Mouse (Mus musculus) G1E (cell line): ENCODE data around the gene Sema5a. TPM values are rescaled to one million over a fixed set of nuclear protein-coding genes. Genes with fewer than 3 reads are reported as not detected.

Source experiments
- ATAC-seq: 2 replicates; pipeline ENCODE4 v1.8.0; 2016; ENCODE audit warnings: mild to moderate bottlenecking; ENCODE audit not compliant: insufficient number of reproducible peaks, poor library complexity, low FRiP score, severe bottlenecking; ENCODE audit errors: extremely low read depth
- DNase-seq: peaks from one replicate; pipeline ENCODE4 v3.0.0; 2012; ENCODE audit warnings: low spot score
- H3K27me3 ChIP-seq: 2 replicates; pipeline ENCODE4 v1.6.1; 2012; ENCODE audit warnings: mild to moderate bottlenecking, low read length, inconsistent platforms; ENCODE audit not compliant: insufficient read depth
- H3K36me3 ChIP-seq: replicated peaks from 2 replicates; pipeline ENCODE3; 2012; ENCODE audit warnings: mild to moderate bottlenecking, inconsistent platforms
- H3K4me1 ChIP-seq: 2 replicates; pipeline ENCODE4 v1.6.1; 2012; ENCODE audit warnings: low read depth, low read length, inconsistent platforms, mixed read lengths; ENCODE audit not compliant: insufficient read depth
- H3K4me3 ChIP-seq: 2 replicates; pipeline ENCODE4 v1.5.1; 2012; ENCODE audit warnings: low read depth, mild to moderate bottlenecking, inconsistent platforms, low read length, moderate library complexity, mixed read lengths
- H3K9me3 ChIP-seq: replicated peaks from 2 replicates; pipeline ENCODE4 v1.6.1; 2012; ENCODE audit warnings: inconsistent platforms
- CTCF ChIP-seq: IDR thresholded peaks from 2 replicates; pipeline ENCODE4 v1.5.1; 2012; ENCODE audit warnings: low read depth, low read length, inconsistent platforms, mixed read lengths
- GATA1 ChIP-seq: IDR thresholded peaks from 2 replicates; pipeline ENCODE4 v1.6.1; 2012; ENCODE audit warnings: borderline replicate concordance, low read length, inconsistent platforms, mixed read lengths
- GATA2 ChIP-seq: IDR thresholded peaks from 2 replicates; pipeline ENCODE4 v1.6.1; 2012; ENCODE audit warnings: low read depth, low read length, inconsistent platforms, borderline replicate concordance
- POLR2AphosphoS5 ChIP-seq: IDR thresholded peaks from 2 replicates; pipeline ENCODE4 v1.6.1; 2012; ENCODE audit warnings: low read depth, low read length, inconsistent platforms; ENCODE audit not compliant: insufficient replicate concordance
- TAL1 ChIP-seq: conservative IDR thresholded peaks from 2 replicates; pipeline ENCODE4 v1.6.1; 2012; ENCODE audit warnings: low read depth, low read length, inconsistent platforms, mixed read lengths
- polyA plus RNA-seq: library from polyadenylated mRNA; stranded (reverse); fragments of >175 nt; gene quantifications from 2 replicates; pipeline ENCODE4 v1.2.3, GENCODE M21; 2012
- total RNA-seq, 2 experiments: library from RNA; stranded (forward) in 1 of 2; stranded (reverse) in 1 of 2; fragments of 200-1000 nt in 1 of 2; fragments of >200 nt in 1 of 2; fragmentation: Nextera tagmentation in 1 of 2; gene quantifications; 2 replicates each; pipeline ENCODE4 v1.2.3; 2014 to 2017

The Sema5a gene
- total and polyA plus RNA-seq, 3 experiments: 0.33 TPM; not detected in 2

GRCm38 (mm10) chr15:32496880-32497279, 252.3 kb downstream of the Sema5a start:
- H3K36me3 ChIP-seq: no peaks in the 10 kb centered on the region
- DNase-seq (no peak), ATAC-seq (no peak)
- TF ChIP-seq CTCF (no peak), GATA1 (no peak), GATA2 (no peak), TAL1 (no peak), POLR2AphosphoS5 (no peak)
- no peaks in the 10 kb centered on the region for H3K4me1 ChIP-seq
- no peaks in the 10 kb centered on the region for H3K9me3 ChIP-seq
- H3K4me3 ChIP-seq: no peak overlapping the region
- no peaks in the 10 kb centered on the region for H3K27me3 ChIP-seq

DNA sequence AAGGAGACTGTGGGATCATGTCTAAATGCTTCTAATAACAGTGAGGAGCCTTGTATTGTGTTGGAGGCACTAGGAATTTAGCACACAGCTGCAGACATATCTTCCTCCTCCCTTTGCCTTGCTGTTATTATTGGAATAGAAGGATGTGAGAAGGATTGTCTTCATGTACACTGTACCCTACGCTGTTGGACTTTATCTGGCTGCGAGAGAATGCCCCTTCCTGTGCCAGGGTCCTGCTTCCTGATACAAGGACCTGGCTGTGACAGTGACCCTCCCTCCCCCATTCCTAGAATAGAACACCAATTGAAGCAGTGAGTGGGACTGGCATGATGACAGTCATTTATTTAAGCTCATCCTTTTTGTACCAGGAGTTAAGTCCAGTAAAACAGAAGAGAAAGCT, 261.3 kb downstream of the Sema5a start:
- DNase-seq (no peak), ATAC-seq (no peak)
- Histone ChIP-seq H3K36me3 (no peaks in the 10 kb centered on the region), H3K27me3 (no peaks in the 10 kb centered on the region), H3K9me3 (no peaks in the 10 kb centered on the region), H3K4me1 (no peaks in the 10 kb centered on the region), H3K4me3 (no peak overlapping the region)
- no peak for TF ChIP-seq GATA2
- TF ChIP-seq GATA1: no peak
- no peak for TF ChIP-seq CTCF
- TF ChIP-seq POLR2AphosphoS5: no peak

GRCm38 (mm10) chr15:32508282-32508681, 263.7 kb downstream of the Sema5a start:
- TF ChIP-seq GATA1: no peak
- no peak for TF ChIP-seq TAL1
- no peak for TF ChIP-seq GATA2
- no peak for TF ChIP-seq POLR2AphosphoS5
- TF ChIP-seq CTCF: no peak
- H3K36me3 ChIP-seq: no peaks in the 10 kb centered on the region
- no peaks in the 10 kb centered on the region for H3K9me3 ChIP-seq
- ATAC-seq: no peak
- H3K4me1 ChIP-seq: no peaks in the 10 kb centered on the region
- H3K4me3 ChIP-seq: no peak overlapping the region
- no peak for DNase-seq
- no peaks in the 10 kb centered on the region for H3K27me3 ChIP-seq

GRCm38 (mm10) chr15:32514877-32515276, 270.3 kb downstream of the Sema5a start:
- DNase-seq (no peak), ATAC-seq (no peak)
- TF ChIP-seq CTCF: no peak
- no peak for TF ChIP-seq TAL1
- TF ChIP-seq GATA1: no peak
- Histone ChIP-seq H3K27me3 (no peaks in the 10 kb centered on the region), H3K36me3 (no peaks in the 10 kb centered on the region), H3K4me3 (no peak overlapping the region), H3K9me3 (no peaks in the 10 kb centered on the region), H3K4me1 (no peaks in the 10 kb centered on the region)

- TF ChIP-seq TAL1 (no peak), POLR2AphosphoS5 (no peak), CTCF (no peak), GATA2 (no peak), GATA1 (no peak)
- Histone ChIP-seq H3K9me3 (no peaks in the 10 kb centered on the region), H3K27me3 (no peaks in the 10 kb centered on the region), H3K4me1 (no peaks in the 10 kb centered on the region), H3K4me3 (no peak overlapping the region), H3K36me3 (no peaks in the 10 kb centered on the region)
- DNase-seq (no peak), ATAC-seq (no peak)
Measured at GRCm38 (mm10) chr15:32517954-32518353, 273.3 kb downstream of the Sema5a start.

GRCm38 (mm10) chr15:32532539-32532938, 287.9 kb downstream of the Sema5a start:
- no peak for ATAC-seq
- no peak for TF ChIP-seq CTCF
- TF ChIP-seq POLR2AphosphoS5: no peak
- TF ChIP-seq GATA2: no peak
- TF ChIP-seq GATA1: no peak
- Histone ChIP-seq H3K9me3 (no peaks in the 10 kb centered on the region), H3K27me3 (no peaks in the 10 kb centered on the region), H3K36me3 (no peaks in the 10 kb centered on the region), H3K4me1 (no peaks in the 10 kb centered on the region), H3K4me3 (no peak overlapping the region)
- no peak for DNase-seq

GRCm38 (mm10) chr15:32533541-32534080, 289.0 kb downstream of the Sema5a start:
- H3K9me3 ChIP-seq: no peaks in the 10 kb centered on the region
- no peaks in the 10 kb centered on the region for H3K36me3 ChIP-seq
- ATAC-seq: no peak
- TF ChIP-seq GATA2: no peak
- no peak for DNase-seq
- no peak overlapping the region for H3K4me3 ChIP-seq
- H3K4me1 ChIP-seq: no peaks in the 10 kb centered on the region
- no peaks in the 10 kb centered on the region for H3K27me3 ChIP-seq
